Mouse (Mus musculus) hindbrain, postnatal 0 days (tissue): ENCODE measurements around the gene Efemp2. TPM values are rescaled to one million over a fixed set of nuclear protein-coding genes. Genes with fewer than 3 reads are reported as not detected.

ENCODE experiments used
- ATAC-seq: fragments of 200-750 bp; cut with Nextera tagmentation; 2 replicates; pipeline ENCODE4 v1.8.0; 2017; ENCODE audit warnings: mild to moderate bottlenecking, moderate TSS enrichment, moderate library complexity
- DNase-seq: peaks from one replicate; pipeline ENCODE4 v3.0.0-alpha.2; 2015; ENCODE audit warnings: low spot score
- H3K27ac ChIP-seq: fragments of 300-500 bp; sonication (generic); 2 replicates; pipeline ENCODE4 v1.5.1; 2014; ENCODE audit warnings: mild to moderate bottlenecking
- H3K27me3 ChIP-seq: fragments of 300-500 bp; sonication (generic); 2 replicates; pipeline ENCODE4 v1.6.1; 2014; ENCODE audit warnings: low read length, mixed read lengths; ENCODE audit not compliant: insufficient read depth
- H3K36me3 ChIP-seq: fragments of 300-500 bp; sonication (generic); 2 replicates; pipeline ENCODE4 v1.6.1; 2014; ENCODE audit warnings: low read length, mixed read lengths; ENCODE audit not compliant: insufficient read depth
- H3K4me1 ChIP-seq: fragments of 300-500 bp; sonication (generic); 2 replicates; pipeline ENCODE4 v1.6.1; 2014; ENCODE audit warnings: antibody characterized with exemption, low read length, mixed read lengths; ENCODE audit not compliant: insufficient read depth
- H3K4me2 ChIP-seq: fragments of 300-500 bp; sonication (generic); 2 replicates; pipeline ENCODE4 v1.6.1; 2014; ENCODE audit warnings: low read depth, mild to moderate bottlenecking, low read length, moderate library complexity, mixed read lengths
- H3K4me3 ChIP-seq: fragments of 300-500 bp; sonication (generic); 2 replicates; pipeline ENCODE4 v1.5.1; 2014; ENCODE audit warnings: low read length
- H3K9ac ChIP-seq: fragments of 300-500 bp; sonication (generic); replicated peaks from 2 replicates; pipeline ENCODE4 v1.6.1; 2014; ENCODE audit warnings: mild to moderate bottlenecking, low read length, moderate library complexity, mixed read lengths
- H3K9me3 ChIP-seq: fragments of 300-500 bp; sonication (generic); 2 replicates; pipeline ENCODE4 v1.6.1; 2016; ENCODE audit warnings: low read length, mixed read lengths
- CTCF ChIP-seq: IDR thresholded peaks from 2 replicates; pipeline ENCODE4 v1.5.1; 2016; ENCODE audit warnings: antibody characterized with exemption, control low read depth, low read depth
- WGBS: fragments of 180-500 bp; shearing (Covaris S2); extraction: QIAGEN DNeasy Blood & Tissue Kit; methylation state at CpG from one replicate; pipeline ENCODE4 v1.1.7; 2014; 5-methylcytosine and 5-hydroxymethylcytosine counted together
- polyA plus RNA-seq: library from polyadenylated mRNA; unstranded; fragments of >200 nt; fragmentation: Nextera tagmentation; extraction: Ambion mirVana; gene quantifications from 2 replicates; pipeline ENCODE4 v1.2.1, GENCODE M21; 2015
- total RNA-seq: library from RNA; depleted of rRNA; stranded (reverse); fragments of >200 nt; gene quantifications from 2 replicates; pipeline ENCODE4 v1.2.3, GENCODE M21; 2014

Gene Efemp2
- total and polyA plus RNA-seq, 2 experiments from 2014 or later: 36.5 to 49.3 TPM

DNA sequence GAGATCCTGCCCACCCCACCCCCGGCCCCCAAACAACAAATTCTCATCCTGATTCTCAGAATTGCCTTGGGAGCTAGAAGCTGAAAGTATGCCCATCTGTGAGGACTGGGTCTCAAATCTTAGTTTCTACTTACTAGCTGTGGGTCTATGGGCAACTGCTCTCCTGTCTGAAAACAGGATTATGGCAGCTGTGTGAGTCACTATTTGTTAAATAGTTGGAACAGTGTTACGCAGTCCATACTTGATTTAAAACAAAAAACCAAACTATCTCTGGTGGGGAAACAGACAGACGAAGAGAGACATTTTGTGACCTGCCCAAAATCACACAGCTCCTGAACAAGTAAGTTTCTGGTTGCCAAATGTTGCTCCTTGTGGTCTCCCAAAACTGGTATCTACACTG is 24.1 kb upstream of the Efemp2 start:
- H3K27me3 ChIP-seq: peaks cover 29% of the 10 kb centered on the region
- WGBS: 88% methylated on average over 3 of the region's 3 CpGs
- no peak for TF ChIP-seq CTCF

DNA sequence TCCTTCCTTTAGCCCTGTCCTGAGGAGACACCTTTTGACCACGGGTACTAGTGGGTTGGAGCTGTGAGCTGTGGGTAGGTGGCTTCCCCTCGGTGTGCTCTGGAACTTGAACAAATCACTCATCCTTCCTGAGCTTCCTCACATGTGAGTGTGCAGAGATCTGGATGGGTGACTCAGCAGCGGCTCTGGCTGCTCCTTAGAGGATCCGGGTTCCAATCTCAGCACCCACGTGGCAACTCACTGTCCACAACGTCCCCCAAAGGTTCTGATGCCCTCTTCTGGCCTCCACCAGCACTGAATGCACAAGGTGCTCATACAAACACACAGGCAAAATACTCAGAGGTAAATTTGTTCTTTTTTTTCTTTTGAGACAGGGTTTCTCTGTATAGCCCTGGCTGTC is 22.0 kb upstream of the Efemp2 start:
- Histone ChIP-seq H3K9ac (no peak overlapping the region), H3K4me2 (no peak overlapping the region), H3K27me3 (peaks cover 25% of the 10 kb centered on the region), H3K36me3 (no peaks in the 10 kb centered on the region), H3K4me1 (peaks cover 18% of the 10 kb centered on the region), H3K9me3 (no peaks in the 10 kb centered on the region), H3K4me3 (no peak overlapping the region), H3K27ac (no peak overlapping the region)
- WGBS: 82% methylated on average over 6 of the region's 6 CpGs
- 0 out of 2 replicates have a peak, but pooled peaks have one; percentile 1 for TF ChIP-seq CTCF
- ATAC-seq (no peak), DNase-seq (no peak)

More for the DNA sequence above, 24.1 kb upstream of the Efemp2 start:
- H3K4me1 ChIP-seq: peaks cover 4% of the 10 kb centered on the region
- no peak overlapping the region for H3K27ac ChIP-seq
- no peak overlapping the region for H3K4me3 ChIP-seq
- no peak for DNase-seq
- ATAC-seq: no peak
- no peaks in the 10 kb centered on the region for H3K9me3 ChIP-seq
- H3K4me2 ChIP-seq: no peak overlapping the region
- H3K9ac ChIP-seq: no peak overlapping the region
- H3K36me3 ChIP-seq: no peaks in the 10 kb centered on the region

DNA sequence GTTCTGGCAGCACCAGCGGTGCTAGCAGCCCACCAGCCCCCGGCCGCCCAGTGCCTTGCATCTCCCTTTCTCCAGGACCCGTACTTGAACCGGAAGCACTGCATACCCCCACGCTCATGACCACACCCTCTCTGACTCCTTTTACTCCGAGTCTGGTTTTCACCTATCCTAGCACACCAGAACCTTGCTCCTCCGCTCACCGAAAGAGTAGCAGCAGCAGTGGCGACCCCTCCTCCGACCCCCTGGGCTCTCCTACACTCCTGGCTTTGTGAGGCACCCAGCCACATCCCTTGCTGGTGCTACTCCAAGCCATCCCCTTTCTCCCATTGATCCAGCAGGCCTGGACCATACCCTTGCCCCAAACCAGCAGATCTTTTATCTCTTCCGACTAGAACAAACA is 18.7 kb upstream of the Efemp2 start:
- Histone ChIP-seq H3K4me2 (peak overlapping the region; percentile 96), H3K4me1 (peaks cover 19% of the 10 kb centered on the region), H3K27me3 (0 out of 2 replicates have a peak, but pooled peaks cover 2% of the 10 kb centered on the region), H3K4me3 (no peak overlapping the region), H3K9ac (no peak overlapping the region), H3K27ac (no peak overlapping the region), H3K9me3 (no peaks in the 10 kb centered on the region), H3K36me3 (no peaks in the 10 kb centered on the region)
- WGBS: 73% methylated on average over 12 of the region's 12 CpGs
- ATAC-seq (no peak), DNase-seq (no peak)
- no peak for TF ChIP-seq CTCF

GRCm38 (mm10) chr19:5455568-5455967 is 18.2 kb upstream of the Efemp2 start:
- H3K9ac ChIP-seq: peak overlapping the region; percentile 82; the same call in 1 of the 2 replicates
- peak overlapping the region; percentile 96 for H3K4me2 ChIP-seq
- WGBS: 52% methylated on average over 8 of the region's 8 CpGs
- H3K4me3 ChIP-seq: peak overlapping the region; percentile 66
- TF ChIP-seq CTCF: no peak
- no peaks in the 10 kb centered on the region for H3K27me3 ChIP-seq
- DNase-seq (no peak), ATAC-seq (no peak)
- H3K27ac ChIP-seq: peak overlapping the region; percentile 99; the same call in 1 of the 2 replicates
- H3K4me1 ChIP-seq: peaks cover 19% of the 10 kb centered on the region
- no peaks in the 10 kb centered on the region for H3K9me3 ChIP-seq
- no peaks in the 10 kb centered on the region for H3K36me3 ChIP-seq

GRCm38 (mm10) chr19:5456241-5456921 is 17.4 kb upstream of the Efemp2 start:
- 3% methylated on average over 26 of the region's 26 CpGs for WGBS
- DNase-seq: peak; percentile 10
- Histone ChIP-seq H3K4me3 (peak overlapping the region; percentile 66), H3K27ac (peak overlapping the region; percentile 99), H3K36me3 (no peaks in the 10 kb centered on the region), H3K27me3 (no peaks in the 10 kb centered on the region), H3K9me3 (no peaks in the 10 kb centered on the region), H3K4me1 (peaks cover 23% of the 10 kb centered on the region), H3K9ac (peak overlapping the region; percentile 82), H3K4me2 (peak overlapping the region; percentile 96)
- no peak for ATAC-seq
- no peak for TF ChIP-seq CTCF

- Histone ChIP-seq H3K9me3 (no peaks in the 10 kb centered on the region), H3K36me3 (no peaks in the 10 kb centered on the region)
Measured at GRCm38 (mm10) chr19:5456922-5457745, 16.6 kb upstream of the Efemp2 start.

More at GRCm38 (mm10) chr19:5456922-5457745, 16.6 kb upstream of the Efemp2 start:
- Histone ChIP-seq H3K9ac (peak overlapping the region; percentile 82), H3K4me3 (peak overlapping the region; percentile 66), H3K4me2 (peak overlapping the region; percentile 96), H3K27me3 (no peaks in the 10 kb centered on the region), H3K27ac (peak overlapping the region; percentile 99), H3K4me1 (peaks cover 27% of the 10 kb centered on the region)
- DNase-seq: peak; percentile 97
- no peak; the same call in 1 of the 2 replicates for TF ChIP-seq CTCF
- under 1% methylated on average over 70 of the region's 70 CpGs for WGBS
- ATAC-seq: peak; percentile 94
